Mouse (Mus musculus): ENCODE data around the gene Hoxa6. TPM values are rescaled to one million over a fixed set of nuclear protein-coding genes. Genes with fewer than 3 reads are reported as not detected.

The Hoxa6 gene
- 10.4 and 13.4 TPM in 2 replicates for polyA plus RNA-seq (2015; fragmentation: Nextera tagmentation; extraction: Ambion mirVana)

- Histone ChIP-seq H3K9ac (0 out of 2 replicates have a peak within 1 kb of the TSS, but pooled peaks have one; percentile 5), H3K27ac (replicated peaks) (peak within 1 kb of the TSS; percentile 80), H3K9me3 (no peaks in the 10 kb centered on the region), H3K4me1 (replicated peaks) (peaks cover 25% of the 10 kb centered on the region), H3K36me3 (no peaks in the 10 kb centered on the region), H3K27me3 (peaks cover 84% of the 10 kb centered on the region), H3K4me3 (peak within 1 kb of the TSS; percentile 38), H3K4me2 (peak within 1 kb of the TSS; percentile 53)
- no peak for ATAC-seq (ENCODE audit: low FRiP score, low read depth)
- 2% methylated on average over 47 of the region's 47 CpGs for WGBS
These were observed at the start of gene Hoxa6 for GRCm38 (mm10) chr6:52208072-52208867. Gene Hoxa6, minus strand, starts transcription at chr6:52208722.

- no peak overlapping the region for H3K9ac ChIP-seq
- 0% methylated on average over 6 of the region's 6 CpGs for WGBS
- ATAC-seq (ENCODE audit: low FRiP score, low read depth) = no peak
- peaks cover 74% of the 10 kb centered on the region for H3K27me3 ChIP-seq
- no peaks in the 10 kb centered on the region for H3K9me3 ChIP-seq
- H3K4me2 ChIP-seq = no peak overlapping the region
- no peak overlapping the region for H3K27ac ChIP-seq (replicated peaks)
- no peak overlapping the region for H3K4me3 ChIP-seq
- H3K36me3 ChIP-seq = no peaks in the 10 kb centered on the region
- H3K4me1 ChIP-seq (replicated peaks) = peaks cover 14% of the 10 kb centered on the region
These were observed 48.4 kb upstream of the Hoxa6 start for GRCm38 (mm10) chr6:52256956-52257355.

- H3K4me2 ChIP-seq = no peak overlapping the region
- no peak overlapping the region for H3K9ac ChIP-seq
- H3K36me3 ChIP-seq = no peaks in the 10 kb centered on the region
- peaks cover 85% of the 10 kb centered on the region for H3K27me3 ChIP-seq
- no peaks in the 10 kb centered on the region for H3K4me1 ChIP-seq (replicated peaks)
- H3K9me3 ChIP-seq = no peaks in the 10 kb centered on the region
- H3K4me3 ChIP-seq = no peak overlapping the region
- WGBS = under 1% methylated on average over 59 of the region's 59 CpGs
- H3K27ac ChIP-seq (replicated peaks) = no peak overlapping the region
- no peak for ATAC-seq (ENCODE audit: low FRiP score, low read depth)
These were observed 45.3 kb upstream of the Hoxa6 start for GRCm38 (mm10) chr6:52253511-52254500.

GRCm38 (mm10) chr6:52252775-52253376 lies 44.4 kb upstream of the Hoxa6 start:
- WGBS = under 1% methylated on average over 35 of the region's 35 CpGs
- H3K4me3 ChIP-seq = no peak overlapping the region
- H3K9ac ChIP-seq = no peak overlapping the region

GRCm38 (mm10) chr6:52252016-52252774 lies 43.7 kb upstream of the Hoxa6 start:
- Histone ChIP-seq H3K27ac (replicated peaks) (no peak overlapping the region), H3K9ac (no peak overlapping the region), H3K9me3 (no peaks in the 10 kb centered on the region), H3K4me3 (no peak overlapping the region), H3K4me1 (replicated peaks) (no peaks in the 10 kb centered on the region), H3K27me3 (peaks cover 85% of the 10 kb centered on the region), H3K36me3 (no peaks in the 10 kb centered on the region), H3K4me2 (no peak overlapping the region)
- under 1% methylated on average over 24 of the region's 24 CpGs for WGBS
- no peak for ATAC-seq (ENCODE audit: low FRiP score, low read depth)

More at GRCm38 (mm10) chr6:52252775-52253376, 44.4 kb upstream of the Hoxa6 start:
- Histone ChIP-seq H3K36me3 (no peaks in the 10 kb centered on the region), H3K27me3 (peaks cover 85% of the 10 kb centered on the region), H3K4me1 (replicated peaks) (no peaks in the 10 kb centered on the region), H3K9me3 (no peaks in the 10 kb centered on the region), H3K4me2 (no peak overlapping the region), H3K27ac (replicated peaks) (no peak overlapping the region)
- ATAC-seq (ENCODE audit: low FRiP score, low read depth) = no peak

GRCm38 (mm10) chr6:52251177-52251879 lies 42.8 kb upstream of the Hoxa6 start:
- peaks cover 86% of the 10 kb centered on the region for H3K27me3 ChIP-seq
- no peak overlapping the region for H3K4me2 ChIP-seq
- no peak overlapping the region for H3K27ac ChIP-seq (replicated peaks)
- 10% methylated on average over 7 of the region's 7 CpGs for WGBS
- H3K9me3 ChIP-seq = no peaks in the 10 kb centered on the region
- no peak overlapping the region for H3K4me3 ChIP-seq
- no peak for ATAC-seq (ENCODE audit: low FRiP score, low read depth)
- H3K36me3 ChIP-seq = no peaks in the 10 kb centered on the region
- no peak overlapping the region for H3K9ac ChIP-seq
- H3K4me1 ChIP-seq (replicated peaks) = no peaks in the 10 kb centered on the region

GRCm38 (mm10) chr6:52249826-52250225 lies 41.3 kb upstream of the Hoxa6 start:
- no peak for ATAC-seq (ENCODE audit: low FRiP score, low read depth)
- H3K4me3 ChIP-seq = no peak overlapping the region
- H3K4me2 ChIP-seq = no peak overlapping the region

GRCm38 (mm10) chr6:52249415-52249738 lies 40.9 kb upstream of the Hoxa6 start:
- Histone ChIP-seq H3K9ac (no peak overlapping the region), H3K27ac (replicated peaks) (no peak overlapping the region), H3K36me3 (no peaks in the 10 kb centered on the region), H3K4me2 (no peak overlapping the region), H3K27me3 (peaks cover 89% of the 10 kb centered on the region), H3K4me3 (no peak overlapping the region), H3K9me3 (no peaks in the 10 kb centered on the region), H3K4me1 (replicated peaks) (no peaks in the 10 kb centered on the region)
- ATAC-seq (ENCODE audit: low FRiP score, low read depth) = no peak
- under 1% methylated on average over 16 of the region's 16 CpGs for WGBS

More at GRCm38 (mm10) chr6:52249826-52250225, 41.3 kb upstream of the Hoxa6 start:
- Histone ChIP-seq H3K9ac (no peak overlapping the region), H3K36me3 (no peaks in the 10 kb centered on the region), H3K27me3 (peaks cover 86% of the 10 kb centered on the region), H3K9me3 (no peaks in the 10 kb centered on the region), H3K27ac (replicated peaks) (no peak overlapping the region), H3K4me1 (replicated peaks) (no peaks in the 10 kb centered on the region)
- WGBS = 2% methylated on average over 4 of the region's 4 CpGs

- ATAC-seq (ENCODE audit: low FRiP score, low read depth) = no peak
- Histone ChIP-seq H3K9ac (no peak overlapping the region), H3K36me3 (no peaks in the 10 kb centered on the region), H3K4me1 (replicated peaks) (no peaks in the 10 kb centered on the region), H3K27ac (replicated peaks) (no peak overlapping the region), H3K9me3 (no peaks in the 10 kb centered on the region), H3K4me3 (no peak overlapping the region), H3K4me2 (no peak overlapping the region), H3K27me3 (peaks cover 91% of the 10 kb centered on the region)
- under 1% methylated on average over 27 of the region's 27 CpGs for WGBS
These were observed 40.3 kb upstream of the Hoxa6 start for GRCm38 (mm10) chr6:52248638-52249414.

- Histone ChIP-seq H3K4me2 (no peak overlapping the region), H3K36me3 (no peaks in the 10 kb centered on the region), H3K9ac (no peak overlapping the region), H3K4me1 (replicated peaks) (no peaks in the 10 kb centered on the region), H3K9me3 (no peaks in the 10 kb centered on the region), H3K27me3 (peaks cover 92% of the 10 kb centered on the region), H3K27ac (replicated peaks) (no peak overlapping the region), H3K4me3 (no peak overlapping the region)
- ATAC-seq (ENCODE audit: low FRiP score, low read depth) = no peak
- WGBS = 2% methylated on average over 23 of the region's 23 CpGs
These were observed 39.5 kb upstream of the Hoxa6 start for GRCm38 (mm10) chr6:52247766-52248637.

All from hindbrain, embryonic 15.5 days (tissue).